Mouse (Mus musculus) mouse trophoblast stem cell (cell line): Measurements from ENCODE around the gene Gm4792.

Source experiments
- in situ Hi-C, 2 experiments: fragments of 300-500 bp; cut with MseI, MboI; formaldehyde crosslinking; loops; 2 replicates in 1 of 2; 3 replicates in 1 of 2; pipeline ENCODE4 v1.15.1; 2025

The Gm4792 gene

DNA sequence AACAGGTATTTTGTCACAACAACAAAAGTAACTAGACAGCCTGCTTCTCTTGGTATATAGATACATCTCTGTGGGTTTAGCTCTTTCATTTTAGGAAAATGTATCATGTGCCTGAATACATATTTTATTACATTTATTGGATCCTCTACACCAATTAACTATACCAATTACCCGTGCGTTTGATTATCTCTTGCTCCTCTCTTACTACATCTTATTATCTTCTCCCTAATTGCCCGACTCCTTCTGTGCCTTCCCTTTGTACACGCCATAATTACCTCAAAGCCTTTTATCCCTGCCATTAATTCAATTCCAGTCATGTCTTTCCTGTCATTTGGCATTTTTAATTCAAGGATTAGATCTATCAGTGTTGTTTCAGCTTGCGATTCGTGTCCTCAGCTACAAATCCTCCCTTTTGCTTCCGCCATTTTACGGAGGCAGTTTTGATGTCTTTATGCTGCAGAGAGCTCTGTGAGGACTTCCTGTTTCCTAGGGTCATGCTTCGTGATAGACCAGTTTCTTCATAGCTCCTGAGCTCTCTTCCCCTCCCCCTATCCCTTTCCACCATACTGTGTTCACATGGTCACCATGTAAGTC is 5.7 kb upstream of the Gm4792 start:
- in situ Hi-C loops: no loop called here

DNA sequence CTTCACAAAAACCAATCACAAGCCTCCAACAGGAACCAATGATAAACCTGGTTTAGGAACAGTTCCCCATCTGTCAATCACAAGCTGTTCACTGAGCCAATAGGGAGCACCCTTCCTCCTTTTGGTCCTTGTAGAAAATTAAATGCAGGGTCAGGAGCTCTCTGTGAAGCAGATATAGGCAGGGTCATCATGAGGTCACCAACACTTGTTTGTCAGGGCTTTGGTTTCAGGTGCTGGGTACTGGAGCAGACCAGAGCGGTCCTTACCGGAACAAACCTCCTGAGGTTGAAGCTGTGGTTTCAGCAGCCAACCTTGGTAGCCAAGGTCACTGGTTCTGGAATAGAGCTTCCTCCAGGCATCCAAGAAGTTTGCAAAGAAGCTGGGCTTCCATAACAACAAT is 798 bp upstream of the Gm4792 start:
- in situ Hi-C loops: no loop called here

- in situ Hi-C loops: no loop called here
These were observed 2.4 kb downstream of the Gm4792 start for GRCm38 (mm10) chr10:94295923-94296605.

- in situ Hi-C loops: no loop called here
These were observed 3.4 kb downstream of the Gm4792 start for GRCm38 (mm10) chr10:94294933-94295750.

DNA sequence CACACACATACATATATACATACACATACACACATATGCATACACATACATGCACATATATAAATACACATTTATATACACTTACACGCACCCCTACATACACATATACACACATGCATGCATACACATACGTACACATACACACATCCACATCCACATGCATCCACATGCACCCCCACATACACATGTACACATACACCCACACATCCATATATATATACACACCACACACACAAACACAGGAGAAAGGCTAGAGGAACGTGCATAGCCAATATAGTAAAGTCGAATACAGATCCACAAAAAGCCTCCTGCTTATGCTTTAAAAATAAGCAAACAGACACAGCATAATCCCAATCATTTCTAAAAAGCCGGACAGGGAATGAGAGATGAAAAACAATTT is 4.1 kb downstream of the Gm4792 start:
- in situ Hi-C loops: no loop called here

GRCm38 (mm10) chr10:94282797-94283196 is 15.7 kb downstream of the Gm4792 start:
- in situ Hi-C loops: no loop called here

GRCm38 (mm10) chr10:94282179-94282578 is 16.3 kb downstream of the Gm4792 start:
- in situ Hi-C loops: no loop called here

DNA sequence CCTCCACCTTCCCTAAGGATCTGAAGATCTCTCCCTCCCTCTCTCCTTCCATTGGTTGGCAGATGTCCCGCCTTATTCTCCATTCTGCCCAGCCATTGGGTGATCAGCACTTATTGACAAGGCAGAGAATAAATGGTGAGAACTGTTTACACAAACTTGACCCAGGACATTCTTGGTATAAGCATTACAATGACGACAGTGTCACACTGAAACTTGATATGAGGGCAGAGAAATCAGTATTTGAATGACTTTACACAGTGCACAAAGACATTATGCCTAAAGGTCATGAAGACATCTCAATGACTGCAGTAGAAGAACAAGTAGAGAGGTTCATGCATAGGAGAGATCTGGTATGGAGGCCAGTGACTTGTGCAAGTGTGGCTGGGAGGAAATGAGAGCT is 22.0 kb downstream of the Gm4792 start:
- in situ Hi-C loops: no loop called here

DNA sequence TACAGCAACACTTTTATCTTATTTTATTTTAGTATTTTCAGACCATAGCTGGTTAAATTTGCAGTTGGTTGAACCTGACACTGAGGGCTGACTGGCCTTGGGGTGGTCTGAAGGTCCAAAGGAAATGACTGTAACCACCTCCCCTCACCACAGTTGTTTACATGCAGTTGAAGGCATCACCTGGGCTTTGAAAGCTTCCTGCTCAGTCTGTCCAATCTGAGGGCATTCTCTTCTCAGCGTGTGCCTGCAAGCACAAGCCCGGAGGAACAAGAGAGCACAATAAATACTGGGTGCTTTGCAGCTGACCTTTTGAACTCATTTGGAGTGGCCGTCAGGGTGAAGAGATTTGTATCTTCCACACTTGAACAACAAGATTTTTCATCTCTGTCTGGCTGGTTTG is 23.2 kb downstream of the Gm4792 start:
- in situ Hi-C loops: no loop called here

GRCm38 (mm10) chr10:94265656-94266542 is 32.6 kb downstream of the Gm4792 start:
- in situ Hi-C loops: no loop called here

DNA sequence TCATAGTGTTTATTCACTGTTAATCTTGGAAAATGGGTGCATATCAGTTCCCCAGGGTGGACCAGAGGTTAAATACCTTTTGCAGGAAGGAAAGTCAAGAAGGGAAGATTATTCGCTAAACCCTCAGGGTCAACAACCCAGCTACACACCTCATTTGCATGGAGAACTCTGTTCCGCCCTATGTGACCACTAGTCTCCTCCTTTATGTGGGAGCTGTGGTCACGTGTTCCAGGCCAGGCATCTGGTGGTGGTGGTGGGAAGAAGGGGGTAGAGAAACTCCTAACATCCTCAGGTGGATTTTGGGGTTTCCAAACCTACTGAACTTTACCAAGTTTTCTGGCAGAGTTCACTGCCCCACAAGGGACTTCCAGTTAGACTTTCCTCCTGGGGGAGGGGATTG is 35.3 kb downstream of the Gm4792 start:
- in situ Hi-C loops: no loop called here

DNA sequence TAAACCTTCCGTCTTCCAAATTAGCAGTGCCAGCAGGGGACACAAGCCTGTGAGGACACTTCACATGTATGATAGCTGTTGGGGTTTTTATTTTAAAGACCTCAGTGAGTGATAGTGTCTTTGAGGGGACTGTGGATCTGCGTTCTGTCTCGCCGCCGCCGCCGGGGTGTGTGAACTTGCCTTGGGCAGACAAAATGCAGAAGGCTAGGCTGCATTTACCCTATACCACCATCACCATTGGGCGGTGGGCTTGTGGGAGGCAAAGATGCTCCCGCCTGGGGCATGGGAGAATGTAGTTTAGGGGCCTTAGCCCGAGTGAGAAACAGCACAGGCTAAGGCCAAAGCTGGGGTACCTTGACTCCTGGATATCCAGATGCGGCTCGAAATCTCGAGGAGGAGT is 35.9 kb downstream of the Gm4792 start:
- in situ Hi-C loops: no loop called here

GRCm38 (mm10) chr10:94260544-94260943 is 38.0 kb downstream of the Gm4792 start:
- in situ Hi-C loops: no loop called here

DNA sequence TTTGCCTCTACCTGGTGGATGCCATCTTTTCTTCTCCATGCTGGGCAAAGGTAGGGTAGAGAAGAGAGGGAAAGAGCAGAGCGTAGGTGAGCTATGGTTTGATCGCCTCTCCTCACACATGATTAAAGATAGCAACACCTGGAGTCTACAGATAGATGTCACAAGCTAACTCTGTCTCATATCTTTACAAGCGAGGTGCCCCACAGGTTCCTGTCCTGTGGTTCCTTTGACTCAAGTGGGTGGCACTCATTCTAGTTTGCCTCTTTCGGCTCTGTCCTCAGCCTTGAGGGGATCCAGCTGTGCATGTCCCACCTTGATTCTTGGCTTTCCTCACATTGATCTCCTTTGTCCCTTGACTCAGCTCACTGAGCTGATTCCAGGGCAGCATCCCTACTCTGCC is 42.0 kb downstream of the Gm4792 start:
- in situ Hi-C loops: no loop called here

GRCm38 (mm10) chr10:94255744-94256143 is 42.8 kb downstream of the Gm4792 start:
- in situ Hi-C loops: no loop called here

DNA sequence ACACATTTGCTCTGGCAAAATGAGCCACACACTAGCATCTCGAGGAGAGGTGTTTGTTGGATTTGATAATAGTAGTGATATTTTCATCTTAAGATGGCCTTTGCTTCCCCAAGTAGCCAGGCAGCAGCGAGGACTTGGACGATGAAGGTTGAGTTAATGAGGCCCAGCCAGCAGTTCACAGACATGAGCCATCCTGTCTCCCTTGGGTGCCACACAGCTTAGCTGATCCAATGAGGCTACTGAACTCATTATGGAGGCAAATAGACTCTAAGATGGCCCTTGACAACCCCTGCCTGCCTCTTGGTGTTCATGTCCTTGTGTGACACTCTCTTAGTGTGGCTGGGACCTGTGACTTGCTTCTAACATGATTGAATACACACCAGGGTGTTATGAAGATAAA is 43.7 kb downstream of the Gm4792 start:
- in situ Hi-C loops: no loop called here

- in situ Hi-C loops: no loop called here
These were observed 45.2 kb downstream of the Gm4792 start for GRCm38 (mm10) chr10:94253260-94253807.

GRCm38 (mm10) chr10:94249575-94250456 is 48.7 kb downstream of the Gm4792 start:
- in situ Hi-C loops: no loop called here

DNA sequence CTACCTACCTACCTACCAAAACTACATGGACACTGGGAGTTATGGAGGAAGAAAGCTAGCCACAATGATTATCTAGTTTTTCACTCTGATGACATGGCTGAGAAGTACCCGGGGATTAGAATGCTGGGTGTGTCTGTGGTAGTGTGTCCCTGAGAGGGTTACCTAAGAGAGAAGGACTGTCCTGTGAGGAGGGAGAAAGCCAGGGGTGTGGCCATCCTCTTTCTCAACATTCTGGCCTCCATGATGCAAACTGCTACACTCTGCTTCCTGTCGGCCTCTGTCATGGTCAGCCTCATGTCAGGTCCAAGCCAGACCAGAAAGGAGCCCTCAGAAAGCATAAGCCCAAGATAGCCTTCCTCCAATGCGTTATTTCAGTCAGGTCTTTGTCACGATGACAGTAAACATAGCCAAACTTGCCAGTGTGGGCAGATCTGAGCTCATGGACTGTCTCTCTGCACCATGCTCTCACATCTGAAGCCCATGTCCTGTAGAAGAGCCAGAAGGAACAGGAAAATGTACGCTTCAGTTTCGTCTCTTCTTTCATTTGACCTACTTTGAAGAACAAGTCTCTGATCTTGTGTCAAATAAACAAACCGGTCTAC is 50.7 kb downstream of the Gm4792 start:
- in situ Hi-C loops: no loop called here
